Mouse (Mus musculus) heart, adult 11 months (tissue): Measurements from ENCODE around the gene Dhx33.
A peak's percentile ranks its signal among the peaks of the same experiment; 100 is the strongest.

Experiments
- DNase-seq: peaks from one replicate; pipeline ENCODE4 v3.0.0; 2022

The Dhx33 gene

GRCm38 (mm10) chr11:70982030-70982429 is 22.2 kb downstream of the Dhx33 start:
- no peak for DNase-seq

- no peak for DNase-seq
Measured at GRCm38 (mm10) chr11:70980751-70981510, 23.3 kb downstream of the Dhx33 start.

GRCm38 (mm10) chr11:70980232-70980631 is 24.0 kb downstream of the Dhx33 start:
- DNase-seq: no peak

- no peak for DNase-seq
Measured at GRCm38 (mm10) chr11:70977293-70977692, 26.9 kb downstream of the Dhx33 start.

GRCm38 (mm10) chr11:70975193-70975592 is 29.0 kb downstream of the Dhx33 start:
- no peak for DNase-seq

GRCm38 (mm10) chr11:70973947-70974346 is 30.3 kb downstream of the Dhx33 start:
- DNase-seq: no peak

- no peak for DNase-seq
Measured at GRCm38 (mm10) chr11:70972586-70972985, 31.7 kb downstream of the Dhx33 start.

- DNase-seq: no peak
Measured at GRCm38 (mm10) chr11:70970560-70971540, 33.4 kb downstream of the Dhx33 start.

- DNase-seq: peak; percentile 100
Measured at GRCm38 (mm10) chr11:70969821-70970559, 34.2 kb downstream of the Dhx33 start, which contains the start of the genes Nup88 and Rpain. Gene Nup88, minus strand, starts transcription at chr11:70969973. Gene Rpain, plus strand, starts transcription at chr11:70970213.

- no peak for DNase-seq
Measured at GRCm38 (mm10) chr11:70969271-70969794, 34.9 kb downstream of the Dhx33 start.

- DNase-seq: no peak
Measured at GRCm38 (mm10) chr11:70964222-70964907, 39.9 kb downstream of the Dhx33 start.

GRCm38 (mm10) chr11:70960786-70961554 is 43.3 kb downstream of the Dhx33 start:
- DNase-seq: no peak

GRCm38 (mm10) chr11:70954711-70955110 is 49.5 kb downstream of the Dhx33 start:
- DNase-seq: no peak

- DNase-seq: peak; percentile 92
Measured at GRCm38 (mm10) chr11:70944935-70945817, 59.1 kb downstream of the Dhx33 start.

- no peak for DNase-seq
Measured at GRCm38 (mm10) chr11:70943651-70944050, 60.6 kb downstream of the Dhx33 start.

GRCm38 (mm10) chr11:70942596-70942995 is 61.6 kb downstream of the Dhx33 start:
- DNase-seq: no peak

GRCm38 (mm10) chr11:70935316-70935715 is 68.9 kb downstream of the Dhx33 start:
- peak; percentile 52 for DNase-seq
